Mouse (Mus musculus) liver, adult 2 months (tissue): Measurements from ENCODE around the gene Barhl2.

ENCODE experiments used
- CTCF ChIP-seq: fragments of 200-500 bp; IDR thresholded peaks from 2 replicates; pipeline ENCODE4 v1.5.1; 2011; ENCODE audit warnings: low read depth, low read length, control low read depth
- POLR2A ChIP-seq: fragments of 200-500 bp; IDR thresholded peaks from 2 replicates; pipeline ENCODE4 v1.6.1; 2011; ENCODE audit warnings: low read length, control low read depth; ENCODE audit not compliant: insufficient read depth; ENCODE audit errors: extremely low read depth

GRCm38 (mm10) chr5:106471235-106472104 is 13.5 kb upstream of the Barhl2 start:
- TF ChIP-seq POLR2A: no peak
- no peak for TF ChIP-seq CTCF
